Mouse (Mus musculus): ENCODE measurements around the gene Pxmp4. TPM values are rescaled to one million over a fixed set of nuclear protein-coding genes. Genes with fewer than 3 reads are reported as not detected.
A peak's percentile ranks its signal among the peaks of the same experiment; 100 is the strongest.

The Pxmp4 gene
- polyA plus RNA-seq, 1 experiment, result 1.2 TPM

DNA sequence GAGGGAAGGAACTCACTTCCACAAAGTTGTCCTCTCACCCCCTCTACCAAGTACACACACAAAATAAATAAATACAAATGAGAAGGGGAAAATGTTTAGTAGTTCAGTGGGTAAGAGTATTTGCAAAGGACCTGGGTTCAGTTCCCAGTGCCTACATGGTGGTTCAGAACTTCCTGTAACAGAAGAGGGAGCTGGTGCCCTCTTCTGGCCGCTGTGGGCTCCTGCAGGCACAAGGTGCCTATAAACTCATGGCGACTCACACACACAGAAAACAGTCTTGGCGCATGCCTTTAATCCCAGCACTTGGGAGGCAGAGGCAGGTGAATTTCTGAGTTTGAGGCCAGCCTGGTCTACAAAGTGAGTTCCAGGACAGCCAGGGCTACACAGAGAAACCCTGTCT is 35.0 kb upstream of the Pxmp4 start:
- TF ChIP-seq TAL1 (IDR thresholded peaks at IDR 0.05; ENCODE audit: low read length) (no peak), GATA1 (IDR thresholded peaks at IDR 0.05; ENCODE audit: low read length) (no peak)
- Histone ChIP-seq H3K4me1 (ENCODE audit: control insufficient read depth) (peaks cover 57% of the 10 kb centered on the region), H3K27me3 (ENCODE audit: control insufficient read depth) (no peaks in the 10 kb centered on the region), H3K9me3 (ENCODE audit: control insufficient read depth, low read length) (peaks cover 10% of the 10 kb centered on the region), H3K36me3 (ENCODE audit: control insufficient read depth) (peaks cover 93% of the 10 kb centered on the region), H3K4me3 (replicated peaks) (no peak overlapping the region)

DNA sequence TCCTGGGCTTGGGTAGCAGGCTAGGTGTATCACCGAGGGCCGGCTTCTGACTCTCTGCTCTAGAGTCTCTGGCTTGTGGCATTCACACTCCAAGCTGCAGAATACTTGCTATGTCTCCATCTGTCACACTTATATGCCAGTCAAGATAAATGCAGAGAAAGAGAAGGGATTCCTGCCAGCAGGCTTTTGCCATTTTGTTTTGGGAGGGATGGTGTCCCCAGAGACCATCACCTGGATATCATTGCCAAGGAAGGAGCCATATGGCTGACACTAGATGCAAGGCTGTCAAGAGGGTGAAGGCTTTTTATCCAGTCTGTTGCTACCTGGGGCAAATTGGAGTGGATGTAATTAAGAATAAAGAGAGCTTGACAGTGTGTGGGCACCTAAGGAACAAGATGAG is 32.3 kb upstream of the Pxmp4 start:
- no peak overlapping the region for H3K4me3 ChIP-seq (replicated peaks)
- H3K27me3 ChIP-seq (ENCODE audit: control insufficient read depth), result no peaks in the 10 kb centered on the region
- peaks cover 10% of the 10 kb centered on the region for H3K9me3 ChIP-seq (ENCODE audit: control insufficient read depth, low read length)
- TF ChIP-seq TAL1 (IDR thresholded peaks at IDR 0.05; ENCODE audit: low read length), result no peak
- TF ChIP-seq GATA1 (IDR thresholded peaks at IDR 0.05; ENCODE audit: low read length), result no peak
- H3K36me3 ChIP-seq (ENCODE audit: control insufficient read depth), result peaks cover 79% of the 10 kb centered on the region
- H3K4me1 ChIP-seq (ENCODE audit: control insufficient read depth), result peaks cover 56% of the 10 kb centered on the region

DNA sequence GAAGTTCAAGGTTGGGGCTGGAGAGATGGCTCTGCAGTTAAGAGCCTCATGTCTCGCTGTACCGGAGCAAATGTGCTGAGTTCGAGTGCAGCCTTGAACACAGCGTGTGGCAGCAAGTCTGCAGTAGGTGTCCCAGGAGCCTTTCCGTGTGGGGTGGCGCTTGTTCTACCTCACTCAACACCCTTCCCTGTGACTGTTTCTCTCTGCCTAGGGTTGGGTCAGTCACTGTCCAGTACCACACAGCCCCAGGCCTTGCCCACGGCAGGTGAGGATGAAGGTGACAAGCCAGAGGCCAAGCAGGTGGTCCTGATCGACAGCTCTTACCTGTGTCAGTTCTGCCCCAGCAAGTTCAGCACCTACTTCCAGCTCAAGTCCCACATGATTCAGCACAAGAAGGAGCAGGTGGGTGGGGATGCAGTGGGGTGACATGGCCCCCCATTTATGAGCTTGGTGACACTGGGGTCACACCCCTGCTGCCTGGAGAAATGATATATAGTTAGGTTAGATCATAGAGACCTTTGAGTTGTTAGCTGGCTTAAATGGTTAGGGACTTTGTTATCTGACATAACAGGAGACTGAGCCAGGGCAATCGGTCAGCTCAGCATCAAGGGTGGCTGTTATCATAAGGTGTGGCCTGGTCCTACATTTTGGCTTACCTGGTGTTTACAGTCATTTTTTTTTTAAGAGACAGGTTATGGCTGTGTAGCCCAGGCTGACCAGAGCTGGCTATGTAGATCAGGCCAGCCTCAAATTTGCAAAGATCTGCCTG is 30.6 kb upstream of the Pxmp4 start:
- H3K9me3 ChIP-seq (ENCODE audit: control insufficient read depth, low read length), result peaks cover 10% of the 10 kb centered on the region
- H3K4me1 ChIP-seq (ENCODE audit: control insufficient read depth), result peaks cover 67% of the 10 kb centered on the region
- TF ChIP-seq TAL1 (IDR thresholded peaks at IDR 0.05; ENCODE audit: low read length), result peak; percentile 71
- peak; percentile 65; the same call in 1 of the 2 replicates for TF ChIP-seq GATA1 (IDR thresholded peaks at IDR 0.05; ENCODE audit: low read length)
- peaks cover 80% of the 10 kb centered on the region for H3K36me3 ChIP-seq (ENCODE audit: control insufficient read depth)
- H3K4me3 ChIP-seq (replicated peaks), result peak overlapping the region; percentile 63
- no peaks in the 10 kb centered on the region for H3K27me3 ChIP-seq (ENCODE audit: control insufficient read depth)

DNA sequence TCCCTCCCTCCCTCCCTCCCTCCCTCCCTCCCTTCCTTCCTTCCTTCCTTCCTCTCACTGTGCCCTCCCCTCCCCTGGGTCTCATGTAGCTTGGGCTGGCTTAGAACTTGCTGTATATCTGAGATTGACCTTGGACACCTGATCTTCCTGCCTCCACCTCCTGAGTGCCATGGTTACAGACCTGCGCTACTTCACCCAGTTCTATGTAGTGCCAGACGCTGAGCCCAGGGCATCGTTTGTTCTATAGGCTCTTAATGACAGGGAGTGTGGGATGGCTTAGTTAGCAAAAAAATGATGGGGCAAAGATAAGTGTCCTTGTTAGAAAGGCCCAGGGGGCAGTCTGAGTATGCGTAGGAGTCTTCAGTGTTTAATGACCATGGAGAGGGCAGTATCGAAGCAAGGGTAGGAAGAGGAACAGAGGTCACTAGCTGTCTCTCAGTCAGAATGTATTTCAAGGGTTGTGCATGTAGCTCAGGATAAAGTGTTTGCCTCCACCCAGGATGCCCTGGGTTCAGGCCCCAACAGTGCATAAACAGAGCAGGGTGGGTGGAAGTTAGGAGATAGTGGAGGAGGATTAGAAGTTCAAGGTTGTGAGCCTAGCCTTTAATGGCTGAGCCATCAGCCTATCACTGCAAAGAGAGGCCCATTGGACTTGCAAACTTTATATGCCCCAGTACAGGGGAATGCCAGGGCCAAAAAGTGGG is 29.7 kb upstream of the Pxmp4 start:
- Histone ChIP-seq H3K4me3 (replicated peaks) (peak overlapping the region; percentile 90), H3K4me1 (ENCODE audit: control insufficient read depth) (peaks cover 76% of the 10 kb centered on the region), H3K9me3 (ENCODE audit: control insufficient read depth, low read length) (peaks cover 5% of the 10 kb centered on the region), H3K27me3 (ENCODE audit: control insufficient read depth) (no peaks in the 10 kb centered on the region), H3K36me3 (ENCODE audit: control insufficient read depth) (peaks cover 80% of the 10 kb centered on the region)
- TF ChIP-seq GATA1 (IDR thresholded peaks at IDR 0.05; ENCODE audit: low read length) (no peak; the same call in 1 of the 2 replicates), TAL1 (IDR thresholded peaks at IDR 0.05; ENCODE audit: low read length) (no peak)

DNA sequence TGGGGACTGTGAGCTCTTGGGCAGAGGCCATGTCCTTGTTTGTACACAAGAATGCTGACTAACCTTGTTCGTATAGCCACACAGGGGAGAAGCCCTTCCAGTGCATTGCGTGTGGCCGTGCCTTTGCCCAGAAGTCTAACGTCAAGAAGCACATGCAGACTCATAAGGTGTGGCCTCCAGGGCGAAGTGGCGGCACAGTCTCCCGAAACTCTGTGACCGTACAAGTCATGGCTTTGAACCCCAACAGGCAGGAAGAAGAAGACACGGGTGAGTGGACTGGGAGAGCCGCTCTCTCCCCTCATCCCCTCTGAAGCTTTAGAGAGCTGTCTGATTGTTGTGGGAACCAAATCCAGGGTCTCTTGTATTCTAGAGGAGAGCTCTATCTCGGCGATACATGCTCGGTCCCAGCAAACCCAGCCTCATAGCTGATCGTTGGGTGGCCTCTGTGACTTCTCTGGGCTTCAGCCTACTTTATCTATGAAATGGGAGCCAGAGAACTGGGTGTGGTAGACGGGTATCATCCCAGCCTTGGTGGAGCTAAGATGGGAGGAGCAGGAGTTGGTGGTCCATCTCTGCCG is 28.8 kb upstream of the Pxmp4 start:
- H3K4me3 ChIP-seq (replicated peaks), result peak overlapping the region; percentile 90
- TF ChIP-seq TAL1 (IDR thresholded peaks at IDR 0.05; ENCODE audit: low read length) (0 out of 3 replicates have a peak, but pooled peaks have one; percentile 25), GATA1 (IDR thresholded peaks at IDR 0.05; ENCODE audit: low read length) (peak; percentile 18; the same call in 1 of the 2 replicates)
- peaks cover 80% of the 10 kb centered on the region for H3K4me1 ChIP-seq (ENCODE audit: control insufficient read depth)
- H3K36me3 ChIP-seq (ENCODE audit: control insufficient read depth), result peaks cover 77% of the 10 kb centered on the region
- no peaks in the 10 kb centered on the region for H3K9me3 ChIP-seq (ENCODE audit: control insufficient read depth, low read length)
- H3K27me3 ChIP-seq (ENCODE audit: control insufficient read depth), result no peaks in the 10 kb centered on the region

DNA sequence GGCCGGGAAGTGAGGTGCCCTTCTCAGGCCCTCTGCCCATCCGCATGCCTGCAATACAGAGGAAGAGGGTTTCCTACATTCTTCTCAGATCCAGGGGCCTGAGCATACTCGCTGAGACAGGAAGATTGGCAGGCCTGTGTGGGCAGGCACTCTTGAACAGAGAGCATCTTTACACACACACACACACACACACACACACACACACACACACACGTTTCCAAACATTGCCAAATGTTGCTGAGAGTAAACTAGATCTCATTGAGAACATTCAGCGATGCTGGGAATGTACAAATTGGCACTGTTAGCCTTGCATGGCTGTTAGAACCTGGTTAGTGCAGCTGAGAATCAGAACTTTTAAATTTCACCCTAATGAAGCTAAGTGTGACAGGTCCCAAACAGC is 27.0 kb upstream of the Pxmp4 start:
- peaks cover 71% of the 10 kb centered on the region for H3K36me3 ChIP-seq (ENCODE audit: control insufficient read depth)
- H3K9me3 ChIP-seq (ENCODE audit: control insufficient read depth, low read length), result no peaks in the 10 kb centered on the region
- H3K4me3 ChIP-seq (replicated peaks), result peak overlapping the region; percentile 90
- H3K4me1 ChIP-seq (ENCODE audit: control insufficient read depth), result peaks cover 74% of the 10 kb centered on the region
- no peaks in the 10 kb centered on the region for H3K27me3 ChIP-seq (ENCODE audit: control insufficient read depth)
- TF ChIP-seq TAL1 (IDR thresholded peaks at IDR 0.05; ENCODE audit: low read length) (no peak), GATA1 (IDR thresholded peaks at IDR 0.05; ENCODE audit: low read length) (no peak)

DNA sequence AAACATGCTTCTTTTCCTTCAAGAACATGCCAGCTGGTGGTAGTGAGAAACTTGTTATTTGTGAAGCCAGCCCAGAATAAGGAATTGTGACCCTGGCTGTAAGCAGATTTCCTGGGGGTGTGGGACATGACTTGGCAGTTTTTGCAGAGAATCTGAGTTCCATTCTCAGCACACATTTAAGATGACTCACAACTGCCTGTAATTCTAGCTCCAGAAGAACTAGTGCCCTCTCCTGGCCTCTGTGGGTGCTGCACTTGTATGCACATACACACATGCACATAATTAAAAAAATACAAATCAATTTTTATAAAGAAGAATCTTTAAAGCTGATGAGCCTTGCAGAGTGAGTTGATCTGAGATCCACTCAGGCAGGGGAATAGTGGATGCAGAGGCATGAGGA is 20.6 kb upstream of the Pxmp4 start:
- peaks cover 12% of the 10 kb centered on the region for H3K9me3 ChIP-seq (ENCODE audit: control insufficient read depth, low read length)

DNA sequence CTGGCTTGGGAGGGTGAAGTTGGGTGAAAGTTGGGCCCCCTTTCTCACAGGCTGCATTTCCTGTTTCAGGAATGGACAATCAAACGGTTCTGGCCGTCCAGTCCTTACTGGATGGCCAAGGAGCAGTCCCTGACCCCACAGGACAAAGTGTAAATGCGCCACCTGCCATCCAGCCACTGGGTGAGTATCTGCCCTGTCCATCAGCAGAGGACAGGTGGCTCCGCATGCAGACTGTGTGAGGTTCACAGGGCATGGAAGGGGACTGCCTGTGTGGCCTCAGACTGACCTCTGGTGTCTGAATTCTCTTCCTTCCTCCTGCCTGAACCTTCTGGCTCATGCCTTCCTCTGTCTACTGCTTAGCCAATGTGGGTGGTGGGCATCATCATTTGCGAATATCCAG is 18.2 kb upstream of the Pxmp4 start:
- Histone ChIP-seq H3K4me1 (ENCODE audit: control insufficient read depth) (peaks cover 26% of the 10 kb centered on the region), H3K36me3 (ENCODE audit: control insufficient read depth) (peaks cover 63% of the 10 kb centered on the region), H3K27me3 (ENCODE audit: control insufficient read depth) (no peaks in the 10 kb centered on the region), H3K4me3 (replicated peaks) (no peak overlapping the region), H3K9me3 (ENCODE audit: control insufficient read depth, low read length) (peaks cover 12% of the 10 kb centered on the region)
- TF ChIP-seq GATA1 (IDR thresholded peaks at IDR 0.05; ENCODE audit: low read length) (no peak), TAL1 (IDR thresholded peaks at IDR 0.05; ENCODE audit: low read length) (no peak)

More for the DNA sequence above, 20.6 kb upstream of the Pxmp4 start:
- TF ChIP-seq TAL1 (IDR thresholded peaks at IDR 0.05; ENCODE audit: low read length), result no peak
- TF ChIP-seq GATA1 (IDR thresholded peaks at IDR 0.05; ENCODE audit: low read length), result no peak
- Histone ChIP-seq H3K4me3 (replicated peaks) (no peak overlapping the region), H3K4me1 (ENCODE audit: control insufficient read depth) (peaks cover 26% of the 10 kb centered on the region), H3K36me3 (ENCODE audit: control insufficient read depth) (peaks cover 76% of the 10 kb centered on the region), H3K27me3 (ENCODE audit: control insufficient read depth) (no peaks in the 10 kb centered on the region)

DNA sequence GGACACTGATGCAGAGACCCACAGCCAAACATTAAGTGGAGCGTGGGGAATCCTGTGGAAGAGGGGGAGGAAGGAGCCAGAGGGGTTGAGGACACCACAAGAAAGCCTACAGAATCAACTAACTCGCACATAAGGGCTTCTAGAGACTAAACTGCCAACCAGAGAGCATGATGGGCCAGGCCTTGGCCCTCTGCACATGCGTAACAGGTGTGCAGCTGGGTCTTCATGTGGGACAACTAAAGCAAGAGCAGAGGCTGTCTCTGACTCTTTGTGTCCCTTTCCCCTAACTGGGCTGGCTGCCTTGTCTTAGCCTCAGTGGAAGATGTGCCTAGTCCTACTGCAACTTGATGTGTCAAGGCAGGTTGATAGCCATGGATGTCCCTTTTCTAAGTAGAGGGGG is 13.6 kb upstream of the Pxmp4 start:
- TF ChIP-seq TAL1 (IDR thresholded peaks at IDR 0.05; ENCODE audit: low read length) (no peak), GATA1 (IDR thresholded peaks at IDR 0.05; ENCODE audit: low read length) (no peak)
- H3K4me3 ChIP-seq (replicated peaks), result no peak overlapping the region

More for the DNA sequence above, 13.6 kb upstream of the Pxmp4 start:
- no peaks in the 10 kb centered on the region for H3K9me3 ChIP-seq (ENCODE audit: control insufficient read depth, low read length)
- peaks cover 26% of the 10 kb centered on the region for H3K36me3 ChIP-seq (ENCODE audit: control insufficient read depth)
- H3K27me3 ChIP-seq (ENCODE audit: control insufficient read depth), result no peaks in the 10 kb centered on the region
- H3K4me1 ChIP-seq (ENCODE audit: control insufficient read depth), result peaks cover 67% of the 10 kb centered on the region
